ENCODE assay signal across 8 mouse cellular contexts in genomic region chr15:103190531-103191462, GRCm38 (mm10). TPM values are rescaled to one million over a fixed set of nuclear protein-coding genes. Genes with fewer than 3 reads are reported as not detected.
DNase-seq lines count a peak whose midpoint lies in the region; ATAC-seq and TF ChIP-seq lines count a peak whose summit lies in the region.
"Had no signal": no experiment of that assay in that cellular context is flagged by ENCODE, and none has a peak within 500 bp of the region (broad histone marks: within the 10 kb centered on the region; RNA-seq: fewer than 3 reads in every experiment).

No protein-coding gene starts in this region.

- 67% methylated on average over 10 of the region's 10 CpGs for WGBS in hindbrain, embryonic 11.5 days
- WGBS in hindbrain, embryonic 12.5 days = 70% methylated on average over 10 of the region's 10 CpGs

- H3K27me3 ChIP-seq in hindbrain, embryonic 11.5 days (ENCODE audit: control insufficient read depth, insufficient read depth, low read length) = no peaks in the 10 kb centered on the region
- no peaks in the 10 kb centered on the region for H3K27me3 ChIP-seq in hindbrain, embryonic 12.5 days
- H3K27me3 ChIP-seq: embryonic facial prominence, embryonic 12.5 days had no signal

- 0 out of 2 replicates have a peak, but pooled peaks cover 5% of the 10 kb centered on the region for H3K36me3 ChIP-seq in hindbrain, embryonic 11.5 days (ENCODE audit: control insufficient read depth, insufficient read depth, low read length)
- peaks cover 41% of the 10 kb centered on the region for H3K36me3 ChIP-seq in hindbrain, embryonic 12.5 days

- no peak overlapping the region for H3K9ac ChIP-seq in hindbrain, embryonic 11.5 days (ENCODE audit: low read depth, low read length)
- H3K9ac ChIP-seq in hindbrain, embryonic 12.5 days = no peak overlapping the region
- H3K9ac ChIP-seq: embryonic facial prominence, embryonic 12.5 days had no signal

- H3K27ac ChIP-seq in hindbrain, embryonic 11.5 days (ENCODE audit: low read depth, low read length) = no peak overlapping the region
- H3K27ac ChIP-seq in hindbrain, embryonic 12.5 days = no peak overlapping the region
- H3K27ac ChIP-seq: embryonic facial prominence, embryonic 12.5 days had no signal

- H3K9me3 ChIP-seq in hindbrain, embryonic 11.5 days (ENCODE audit: control insufficient read depth, low read length) = no peaks in the 10 kb centered on the region
- H3K9me3 ChIP-seq in hindbrain, embryonic 12.5 days (replicated peaks) = no peaks in the 10 kb centered on the region
- H3K9me3 ChIP-seq: embryonic facial prominence, embryonic 12.5 days had no signal

- peak; percentile 73 for TF ChIP-seq CTCF in brain, embryonic 14.5 days (IDR thresholded peaks at IDR 0.05; ENCODE audit: borderline replicate concordance, extremely low read depth, insufficient read depth, insufficient read length)

- intact Hi-C loops in left cerebral cortex, postnatal 4 days (cut with DNase I) = no loop called here

- peak; percentile 69 for DNase-seq in hindbrain, embryonic 11.5 days (ENCODE audit: low spot score)
- DNase-seq in thymus, postnatal 0 days (ENCODE audit: low spot score) = peak; percentile 42
- DNase-seq in thymus, postnatal 25 days = no peak
- peak; percentile 64 for DNase-seq in brain, embryonic 14.5 days (ENCODE audit: low read depth)
- DNase-seq in left cerebral cortex, postnatal 4 days = peak; percentile 65
- peak; percentile 69 for DNase-seq in right cerebral cortex, postnatal 4 days

- H3K4me3 ChIP-seq in hindbrain, embryonic 11.5 days (ENCODE audit: low read depth, low read length) = no peak overlapping the region
- no peak overlapping the region for H3K4me3 ChIP-seq in hindbrain, embryonic 12.5 days
- H3K4me3 ChIP-seq: embryonic facial prominence, embryonic 12.5 days had no signal

- no peak overlapping the region for H3K4me2 ChIP-seq in hindbrain, embryonic 11.5 days (replicated peaks; ENCODE audit: low read depth, low read length)
- no peak overlapping the region for H3K4me2 ChIP-seq in hindbrain, embryonic 12.5 days (replicated peaks)
- H3K4me2 ChIP-seq: embryonic facial prominence, embryonic 12.5 days had no signal

- ATAC-seq in hindbrain, embryonic 11.5 days (ENCODE audit: low FRiP score) = no peak
- no peak for ATAC-seq in hindbrain, embryonic 12.5 days (ENCODE audit: low FRiP score)

- H3K4me1 ChIP-seq in hindbrain, embryonic 11.5 days (replicated peaks; ENCODE audit: control insufficient read depth, insufficient read depth, low read length) = no peaks in the 10 kb centered on the region
- H3K4me1 ChIP-seq in hindbrain, embryonic 12.5 days = no peaks in the 10 kb centered on the region
- H3K4me1 ChIP-seq: embryonic facial prominence, embryonic 12.5 days had no signal

- no peak for TF ChIP-seq POLR2A in brain, embryonic 14.5 days (IDR thresholded peaks at IDR 0.05; ENCODE audit: borderline replicate concordance, extremely low read depth, insufficient read depth, insufficient read length, poor library complexity, severe bottlenecking)

RNA-seq across cellular contexts. Expression of gene Smug1, which starts 23.9 kb away (rescaled TPM):
- 23.9 and 35.8 TPM in 2 replicates for polyA plus RNA-seq in hindbrain, embryonic 11.5 days (2014; fragmentation: Nextera tagmentation; extraction: Ambion mirVana)
- polyA plus RNA-seq in hindbrain, embryonic 12.5 days (2016; fragmentation: Nextera tagmentation; extraction: Ambion mirVana) = 31.3 and 34.4 TPM in 2 replicates
- 7.5 and 8.9 TPM in 2 replicates for polyA plus RNA-seq in thymus, postnatal 0 days (2015; fragmentation: Nextera tagmentation; extraction: Ambion mirVana)
- 30.5 and 31.6 TPM in 2 replicates for polyA plus RNA-seq in brain, embryonic 14.5 days (2012; rRNA removed)
- total RNA-seq in left cerebral cortex, postnatal 4 days (2021) = 10 to 100 TPM; 26.4 to 27.4 TPM

RNA-seq across cellular contexts. Expression of gene Cbx5, which starts 48.8 kb away (rescaled TPM):
- 185 and 204 TPM in 2 replicates for polyA plus RNA-seq in hindbrain, embryonic 11.5 days (2014; fragmentation: Nextera tagmentation; extraction: Ambion mirVana)
- 188 and 190 TPM in 2 replicates for polyA plus RNA-seq in hindbrain, embryonic 12.5 days (2016; fragmentation: Nextera tagmentation; extraction: Ambion mirVana)
- polyA plus RNA-seq in thymus, postnatal 0 days (2015; fragmentation: Nextera tagmentation; extraction: Ambion mirVana) = 55.7 and 60.1 TPM in 2 replicates
- 101 and 118 TPM in 2 replicates for polyA plus RNA-seq in brain, embryonic 14.5 days (2012; rRNA removed)
- 100 to 1,000 TPM; 219 to 230 TPM for total RNA-seq in left cerebral cortex, postnatal 4 days (2021)

RNA-seq across cellular contexts. Expression of gene Hnrnpa1, which starts 49.4 kb away (rescaled TPM):
- 1,309 and 1,311 TPM in 2 replicates for polyA plus RNA-seq in hindbrain, embryonic 11.5 days (2014; fragmentation: Nextera tagmentation; extraction: Ambion mirVana)
- polyA plus RNA-seq in hindbrain, embryonic 12.5 days (2016; fragmentation: Nextera tagmentation; extraction: Ambion mirVana) = 1,137 and 1,149 TPM in 2 replicates
- 683 and 713 TPM in 2 replicates for polyA plus RNA-seq in thymus, postnatal 0 days (2015; fragmentation: Nextera tagmentation; extraction: Ambion mirVana)
- 976 and 1,085 TPM in 2 replicates for polyA plus RNA-seq in brain, embryonic 14.5 days (2012; rRNA removed)
- total RNA-seq in left cerebral cortex, postnatal 4 days (2021) = 100 to 1,000 TPM; 690 to 711 TPM
